Mouse (Mus musculus) forebrain, embryonic 10.5 days (tissue): Measurements from ENCODE around the gene Spdye4b. TPM values are rescaled to one million over a fixed set of nuclear protein-coding genes. Genes with fewer than 3 reads are reported as not detected.
"Not testable (repeated sequence)": the region's sequence is repeated elsewhere in the genome, so short reads cannot be mapped to it uniquely, and the experiment has no call there.

Experiments used
- DNase-seq: peaks from one replicate; pipeline ENCODE4 v3.0.0-alpha.2; 2017; ENCODE audit warnings: low spot score; ENCODE audit errors: extremely low spot score
- H3K27ac ChIP-seq: fragments of 300-500 bp; sonication (generic); 2 replicates; pipeline ENCODE4 v1.5.1; 2016; ENCODE audit warnings: mild to moderate bottlenecking
- H3K27me3 ChIP-seq: fragments of 300-500 bp; sonication (generic); 2 replicates; pipeline ENCODE4 v1.6.1; 2016; ENCODE audit warnings: mild to moderate bottlenecking; ENCODE audit not compliant: poor library complexity, severe bottlenecking
- H3K36me3 ChIP-seq: fragments of 300-500 bp; sonication (generic); replicated peaks from 2 replicates; pipeline ENCODE4 v1.6.1; 2016; ENCODE audit warnings: mild to moderate bottlenecking, moderate library complexity
- H3K4me1 ChIP-seq: fragments of 300-500 bp; sonication (generic); 2 replicates; pipeline ENCODE4 v1.6.1; 2016
- H3K4me3 ChIP-seq: fragments of 300-500 bp; sonication (generic); 2 replicates; pipeline ENCODE4 v1.5.1; 2016; ENCODE audit warnings: mild to moderate bottlenecking, moderate library complexity
- H3K9me3 ChIP-seq: fragments of 300-500 bp; sonication (generic); 2 replicates; pipeline ENCODE4 v1.6.1; 2016; ENCODE audit warnings: mild to moderate bottlenecking, moderate library complexity
- WGBS: fragments of 180-500 bp; shearing (Covaris S2); methylation state at CpG from one replicate; pipeline ENCODE4 v1.1.7; 2016; 5-methylcytosine and 5-hydroxymethylcytosine counted together
- polyA plus RNA-seq: library from polyadenylated mRNA; unstranded; fragments of >200 nt; fragmentation: Nextera tagmentation; extraction: Ambion mirVana; gene quantifications from 2 replicates; pipeline ENCODE4 v1.2.1, GENCODE M21; 2016

Spdye4b gene
- polyA plus RNA-seq, 1 experiment from 2014 or later = not detected

GRCm38 (mm10) chr5:143175970-143176369 is 4.8 kb upstream of the Spdye4b start:
- Histone ChIP-seq H3K27me3 (no peaks in the 10 kb centered on the region), H3K36me3 (peaks cover 79% of the 10 kb centered on the region), H3K4me3 (no peak overlapping the region), H3K27ac (no peak overlapping the region), H3K4me1 (peaks cover 15% of the 10 kb centered on the region), H3K9me3 (peaks cover 13% of the 10 kb centered on the region; the same call in 1 of the 2 replicates)
- no peak for DNase-seq
- 97% methylated on average over 4 of the region's 4 CpGs for WGBS

DNA sequence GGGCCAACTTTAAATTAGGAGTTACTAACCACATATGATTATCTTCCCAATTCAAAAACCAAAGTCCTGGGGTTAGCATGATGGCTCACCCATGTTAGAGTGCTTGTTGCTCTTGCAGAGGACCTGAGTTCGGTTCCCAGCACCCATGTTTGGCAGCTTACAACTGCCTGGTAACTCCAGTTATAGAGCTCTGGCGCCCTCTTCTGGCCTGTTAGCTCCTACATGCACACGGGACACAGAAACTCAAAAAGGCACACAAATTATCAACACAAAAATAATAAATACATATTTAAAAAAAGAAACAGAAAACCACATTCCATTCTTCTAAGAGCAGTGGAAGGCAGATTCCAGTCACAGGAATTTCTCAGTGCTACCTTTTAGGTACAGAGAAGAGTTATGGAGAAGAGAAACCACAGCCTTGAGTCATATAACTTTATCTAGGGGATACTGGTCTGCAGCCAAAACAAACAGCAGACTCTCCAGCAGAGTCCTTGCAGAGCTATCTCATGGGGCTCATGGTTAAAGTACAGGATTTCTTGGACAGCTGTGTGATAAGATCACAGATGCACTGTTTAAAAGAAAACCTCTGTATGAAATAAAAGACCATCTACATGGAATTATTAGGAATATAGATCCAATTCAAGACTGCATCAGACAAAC is 3.1 kb upstream of the Spdye4b start:
- 94% methylated on average over 3 of the region's 3 CpGs for WGBS

DNA sequence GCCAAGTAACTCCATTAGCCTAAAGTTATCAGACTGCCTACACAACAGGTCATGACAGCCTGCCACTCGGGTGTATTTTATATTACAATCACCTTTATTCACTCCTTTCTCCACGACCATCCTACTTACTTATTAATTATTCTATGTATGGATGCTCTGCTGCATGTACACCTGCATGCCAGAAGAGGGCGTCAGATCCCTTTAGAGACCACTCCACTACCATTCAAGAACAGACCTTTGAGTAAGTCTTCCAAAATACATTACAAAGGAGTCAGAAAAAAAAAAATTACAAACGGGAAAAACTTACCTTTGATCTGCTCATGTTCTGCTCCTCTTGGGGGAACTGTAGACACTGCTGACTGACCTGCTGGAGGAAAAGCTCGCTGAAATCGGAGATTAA is 1.6 kb upstream of the Spdye4b start:
- 45% methylated on average over 6 of the region's 6 CpGs for WGBS
- no peaks in the 10 kb centered on the region for H3K27me3 ChIP-seq
- H3K27ac ChIP-seq = no peak overlapping the region
- H3K4me1 ChIP-seq = peaks cover 15% of the 10 kb centered on the region
- peak overlapping the region; percentile 87; the same call in 1 of the 2 replicates for H3K4me3 ChIP-seq
- H3K9me3 ChIP-seq = peaks cover 8% of the 10 kb centered on the region; the same call in 1 of the 2 replicates
- H3K36me3 ChIP-seq = peaks cover 47% of the 10 kb centered on the region
- no peak for DNase-seq

More for the DNA sequence above, 3.1 kb upstream of the Spdye4b start:
- DNase-seq = no peak
- peaks cover 15% of the 10 kb centered on the region for H3K4me1 ChIP-seq
- H3K27me3 ChIP-seq = no peaks in the 10 kb centered on the region
- no peak overlapping the region for H3K27ac ChIP-seq
- peaks cover 62% of the 10 kb centered on the region for H3K36me3 ChIP-seq
- peaks cover 13% of the 10 kb centered on the region; the same call in 1 of the 2 replicates for H3K9me3 ChIP-seq
- H3K4me3 ChIP-seq = no peak overlapping the region

GRCm38 (mm10) chr5:143188014-143188413 is 7.2 kb downstream of the Spdye4b start:
- H3K9me3 ChIP-seq, H3K27me3 ChIP-seq, H3K36me3 ChIP-seq, DNase-seq, H3K4me3 ChIP-seq, H3K4me1 ChIP-seq, H3K27ac ChIP-seq: not testable (repeated sequence)
- WGBS = 92% methylated on average over 1 of the region's 1 CpGs

DNA sequence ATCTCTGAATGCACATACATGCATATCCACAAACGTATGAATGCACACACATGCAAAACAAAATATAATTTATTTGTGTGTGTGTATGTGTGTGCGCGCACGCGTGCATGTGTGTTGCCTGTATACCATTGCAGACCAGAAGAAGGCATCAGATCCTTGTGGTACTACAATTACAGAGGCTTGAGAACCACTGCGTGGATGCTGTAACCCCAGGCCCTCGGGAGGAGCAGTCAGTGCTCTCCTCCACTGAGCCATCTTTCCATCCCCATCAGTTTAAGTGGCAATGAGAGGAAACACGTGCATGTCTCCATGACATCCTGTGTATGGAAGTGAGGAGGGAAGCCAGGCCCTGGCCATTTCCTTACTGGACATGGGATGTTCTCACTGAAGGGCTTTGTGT is 12.0 kb downstream of the Spdye4b start:
- Histone ChIP-seq H3K4me3 (no peak overlapping the region), H3K9me3 (no peaks in the 10 kb centered on the region), H3K4me1 (no peaks in the 10 kb centered on the region), H3K27me3 (no peaks in the 10 kb centered on the region), H3K27ac (no peak overlapping the region), H3K36me3 (no peaks in the 10 kb centered on the region)
- DNase-seq = no peak
- 90% methylated on average over 8 of the region's 8 CpGs for WGBS

- H3K9me3 ChIP-seq, H3K27me3 ChIP-seq, DNase-seq, H3K36me3 ChIP-seq, H3K4me3 ChIP-seq, H3K27ac ChIP-seq, H3K4me1 ChIP-seq: not testable (repeated sequence)
- WGBS = 79% methylated on average over 8 of the region's 8 CpGs
These were observed 13.9 kb downstream of the Spdye4b start for GRCm38 (mm10) chr5:143194747-143195146.

- DNase-seq = no peak
These were observed 14.3 kb downstream of the Spdye4b start for GRCm38 (mm10) chr5:143195166-143195565.

GRCm38 (mm10) chr5:143196506-143196905 is 15.7 kb downstream of the Spdye4b start:
- Histone ChIP-seq H3K27me3 (no peaks in the 10 kb centered on the region), H3K4me3 (no peak overlapping the region), H3K36me3 (no peaks in the 10 kb centered on the region), H3K27ac (no peak overlapping the region), H3K4me1 (no peaks in the 10 kb centered on the region), H3K9me3 (no peaks in the 10 kb centered on the region)
- no peak for DNase-seq
- 88% methylated on average over 4 of the region's 4 CpGs for WGBS

More at GRCm38 (mm10) chr5:143195166-143195565, 14.3 kb downstream of the Spdye4b start:
- WGBS = 88% methylated on average over 2 of the region's 2 CpGs
- H3K9me3 ChIP-seq = no peaks in the 10 kb centered on the region
- H3K4me3 ChIP-seq = no peak overlapping the region
- H3K27ac ChIP-seq = no peak overlapping the region
- no peaks in the 10 kb centered on the region for H3K4me1 ChIP-seq
- no peaks in the 10 kb centered on the region for H3K27me3 ChIP-seq
- H3K36me3 ChIP-seq = no peaks in the 10 kb centered on the region

GRCm38 (mm10) chr5:143205015-143205414 is 24.2 kb downstream of the Spdye4b start:
- Histone ChIP-seq H3K36me3 (no peaks in the 10 kb centered on the region), H3K9me3 (peaks cover 16% of the 10 kb centered on the region), H3K4me1 (no peaks in the 10 kb centered on the region), H3K27me3 (no peaks in the 10 kb centered on the region), H3K4me3 (no peak overlapping the region), H3K27ac (no peak overlapping the region)
- WGBS = 72% methylated on average over 3 of the region's 3 CpGs
- DNase-seq = no peak

DNA sequence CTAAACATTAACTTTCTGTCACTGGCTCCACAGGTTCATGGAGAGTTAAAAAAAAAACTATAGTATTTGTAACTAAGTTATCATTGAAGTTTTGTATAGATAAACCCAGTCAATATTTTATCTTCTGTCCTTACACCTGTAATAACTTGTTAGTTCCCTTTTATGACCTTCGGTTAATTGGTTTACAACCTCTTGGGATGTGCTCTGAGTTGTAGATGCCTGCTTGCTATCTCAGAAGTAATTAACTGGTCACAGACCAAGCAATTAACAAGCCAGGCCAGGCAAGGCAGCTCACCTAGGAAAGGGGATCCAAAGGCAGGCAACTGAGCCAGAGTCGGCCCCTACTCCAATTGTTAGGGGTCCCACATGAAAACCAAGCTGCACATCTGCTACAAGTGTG is 33.0 kb downstream of the Spdye4b start:
- no peak for DNase-seq
- Histone ChIP-seq H3K36me3 (no peaks in the 10 kb centered on the region), H3K27me3 (no peaks in the 10 kb centered on the region), H3K9me3 (peaks cover 3% of the 10 kb centered on the region), H3K4me1 (no peaks in the 10 kb centered on the region), H3K4me3 (no peak overlapping the region), H3K27ac (no peak overlapping the region)
- WGBS = 91% methylated on average over 2 of the region's 2 CpGs

DNA sequence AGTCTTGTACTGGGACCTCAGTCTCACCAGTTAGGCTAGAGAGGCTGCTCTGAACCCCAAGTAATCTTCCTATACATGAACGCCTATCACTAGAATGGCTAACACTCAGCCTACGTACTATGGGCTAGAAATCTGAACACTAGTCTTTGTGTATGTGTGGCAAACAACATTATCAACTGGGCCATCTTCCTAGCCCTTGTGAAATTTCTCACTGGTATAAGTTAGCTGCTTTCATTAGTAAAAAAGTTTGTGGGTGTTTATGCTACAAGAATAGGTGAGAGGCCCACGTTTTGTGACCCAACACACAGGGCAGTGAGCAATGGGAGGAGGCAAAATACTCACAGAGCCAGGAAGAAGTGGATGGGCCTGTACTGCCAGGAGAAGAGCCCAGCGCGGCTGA is 40.2 kb downstream of the Spdye4b start:
- Histone ChIP-seq H3K27me3 (no peaks in the 10 kb centered on the region), H3K27ac (no peak overlapping the region), H3K36me3 (no peaks in the 10 kb centered on the region), H3K4me3 (no peak overlapping the region), H3K9me3 (no peaks in the 10 kb centered on the region), H3K4me1 (no peaks in the 10 kb centered on the region)
- 86% methylated on average over 5 of the region's 5 CpGs for WGBS
- DNase-seq = no peak

GRCm38 (mm10) chr5:143222287-143222686 is 41.5 kb downstream of the Spdye4b start:
- no peaks in the 10 kb centered on the region for H3K9me3 ChIP-seq
- WGBS = 91% methylated on average over 1 of the region's 1 CpGs
- H3K27me3 ChIP-seq = no peaks in the 10 kb centered on the region
- no peaks in the 10 kb centered on the region for H3K4me1 ChIP-seq
- H3K4me3 ChIP-seq = no peak overlapping the region
- no peak for DNase-seq
- no peak overlapping the region for H3K27ac ChIP-seq
- H3K36me3 ChIP-seq = no peaks in the 10 kb centered on the region

DNA sequence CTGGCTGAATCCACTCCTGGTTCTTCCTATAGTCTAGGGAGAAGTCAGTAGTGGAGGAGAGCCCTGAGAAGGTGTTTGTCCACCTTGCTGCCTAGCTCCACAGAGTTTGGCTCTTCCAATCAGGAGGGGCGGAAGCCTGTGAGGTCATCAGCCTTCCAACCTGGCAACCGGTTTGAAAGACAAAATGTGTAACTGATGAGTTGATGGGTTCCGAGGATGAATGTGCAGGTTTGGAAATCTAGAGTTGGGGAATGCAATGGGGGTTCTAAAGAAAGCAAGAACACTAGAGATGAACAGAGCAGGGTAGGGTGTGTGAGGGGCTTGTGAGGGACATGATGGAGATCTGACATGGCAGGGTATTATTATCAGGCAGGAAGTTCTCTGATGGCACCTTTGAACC is 46.0 kb downstream of the Spdye4b start, which contains the start of gene Spdye4a:
Gene Spdye4a (minus strand): TSS at position 101 of the 400 bp plus-strand sequence.
- H3K9me3 ChIP-seq = peaks cover 18% of the 10 kb centered on the region
- H3K27ac ChIP-seq = no peak within 1 kb of the TSS
- DNase-seq = no peak
- H3K27me3 ChIP-seq = no peaks in the 10 kb centered on the region
- H3K4me3 ChIP-seq = no peak within 1 kb of the TSS
- 87% methylated on average over 3 of the region's 3 CpGs for WGBS
- H3K36me3 ChIP-seq = no peaks in the 10 kb centered on the region
- no peaks in the 10 kb centered on the region for H3K4me1 ChIP-seq
